Mouse (Mus musculus) thymus, postnatal 0 days (tissue): ENCODE data around the gene Ube2cbp. TPM values are rescaled to one million over a fixed set of nuclear protein-coding genes. Genes with fewer than 3 reads are reported as not detected.

Experiments
- DNase-seq: peaks from one replicate; pipeline ENCODE4 v3.0.0-alpha.2; 2015; ENCODE audit warnings: low spot score
- polyA plus RNA-seq: library from polyadenylated mRNA; unstranded; fragments of >200 nt; fragmentation: Nextera tagmentation; extraction: Ambion mirVana; gene quantifications from 2 replicates; pipeline ENCODE4 v1.2.1, GENCODE M21; 2015

The Ube2cbp gene
- polyA plus RNA-seq, result 7.1 and 7.2 TPM in 2 replicates

GRCm38 (mm10) chr9:86464151-86465105 lies at the start of gene Ube2cbp:
Ube2cbp (minus strand) TSS chr9:86464950.
- DNase-seq, result peak; percentile 88

DNA sequence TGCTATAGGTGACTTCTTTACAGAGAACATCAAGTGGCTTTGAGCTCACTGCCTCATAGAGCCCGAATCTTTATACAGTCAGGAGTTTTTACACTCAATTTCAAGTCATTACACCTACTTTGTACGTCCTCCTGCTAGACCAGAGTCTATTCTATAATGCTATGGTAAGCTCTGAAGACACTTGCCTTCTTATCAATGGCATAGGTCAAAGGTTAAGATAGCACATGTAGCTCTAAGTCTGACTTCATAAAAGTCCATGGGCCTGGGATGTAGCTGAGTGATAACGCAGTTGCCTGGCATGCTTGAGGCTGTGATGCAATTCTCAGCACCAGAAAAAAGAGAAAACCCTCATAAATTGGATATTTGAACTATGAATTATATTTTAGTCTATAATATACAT lies 49.6 kb upstream of the Ube2cbp start:
- no peak for DNase-seq

GRCm38 (mm10) chr9:86513733-86514132 lies 49.0 kb upstream of the Ube2cbp start:
- no peak for DNase-seq

DNA sequence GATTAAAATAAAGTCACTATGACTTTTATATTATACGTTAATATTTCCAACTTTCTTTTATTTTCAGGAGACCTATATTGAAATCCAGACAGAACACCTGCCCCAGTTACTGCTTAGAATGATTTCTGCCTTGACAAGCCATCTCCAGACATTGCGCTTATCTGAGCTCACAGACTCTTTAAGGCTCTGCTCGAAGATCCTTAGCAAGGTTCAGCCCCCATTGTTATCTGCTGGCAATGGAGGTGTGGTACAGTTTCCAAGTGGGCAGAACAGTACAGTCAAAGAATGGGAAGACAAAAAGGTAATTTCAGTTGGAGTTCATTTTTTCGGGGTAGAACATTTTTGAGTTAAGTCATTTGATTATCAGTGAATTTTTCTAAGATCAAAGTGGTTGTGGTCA lies 42.7 kb upstream of the Ube2cbp start:
- DNase-seq, result no peak

DNA sequence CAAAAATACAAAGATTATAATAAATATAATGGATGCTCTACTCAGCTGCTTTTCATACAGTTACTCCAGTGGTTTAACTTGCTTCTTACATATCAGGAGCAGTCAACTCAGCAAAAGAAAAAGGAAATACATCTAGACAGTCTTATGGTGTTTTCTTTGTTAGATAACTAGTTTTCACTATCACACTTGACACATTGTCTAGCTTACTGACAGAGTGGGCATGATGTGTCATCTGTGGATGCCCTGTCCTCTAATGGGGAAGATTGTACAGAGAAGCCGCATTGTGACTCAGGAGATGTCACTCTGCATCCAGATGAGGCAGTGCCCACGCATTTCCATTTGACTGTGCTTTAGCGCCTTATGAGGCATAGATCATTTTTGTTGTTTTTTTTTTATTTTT lies 34.3 kb upstream of the Ube2cbp start:
- no peak for DNase-seq

- DNase-seq, result no peak
Measured at GRCm38 (mm10) chr9:86496261-86496660, 31.5 kb upstream of the Ube2cbp start.

- DNase-seq, result no peak
Measured at GRCm38 (mm10) chr9:86491740-86492139, 27.0 kb upstream of the Ube2cbp start.

GRCm38 (mm10) chr9:86482236-86482635 lies 17.5 kb upstream of the Ube2cbp start:
- DNase-seq, result no peak

DNA sequence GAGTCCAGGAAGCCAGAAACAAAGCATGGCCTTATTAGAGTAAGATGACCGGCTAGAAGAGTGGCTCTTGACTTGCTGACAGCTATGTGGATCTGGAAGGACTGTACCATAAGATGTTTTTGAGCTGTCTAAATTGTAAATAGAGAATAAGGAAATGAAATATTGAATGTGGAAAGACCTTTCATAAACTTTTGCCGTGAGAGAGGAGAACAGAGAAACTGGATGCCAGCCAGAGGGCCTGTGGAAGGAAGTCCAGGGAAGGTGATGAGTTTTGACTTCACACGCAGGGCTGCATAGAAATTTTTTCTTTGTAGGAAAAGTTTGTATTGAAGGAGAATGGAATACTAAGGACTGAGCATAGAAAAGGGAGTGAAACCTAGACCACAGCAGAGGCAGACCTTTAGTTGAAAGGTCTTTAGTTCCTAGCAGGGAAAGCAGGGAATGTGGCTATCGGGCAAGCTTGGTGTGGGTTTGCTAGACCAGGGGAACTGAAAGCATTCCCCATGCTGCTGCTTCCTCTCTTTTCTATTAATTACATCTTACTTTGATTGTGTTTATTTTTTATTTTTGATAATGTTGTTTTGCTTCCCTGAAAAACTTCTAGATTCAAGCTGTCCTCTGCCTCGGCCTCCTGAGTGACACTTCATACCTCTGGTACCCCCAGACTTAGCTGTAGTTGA lies 13.8 kb upstream of the Ube2cbp start:
- DNase-seq, result no peak

- DNase-seq, result no peak
Measured at GRCm38 (mm10) chr9:86476763-86477162, 12.0 kb upstream of the Ube2cbp start.

DNA sequence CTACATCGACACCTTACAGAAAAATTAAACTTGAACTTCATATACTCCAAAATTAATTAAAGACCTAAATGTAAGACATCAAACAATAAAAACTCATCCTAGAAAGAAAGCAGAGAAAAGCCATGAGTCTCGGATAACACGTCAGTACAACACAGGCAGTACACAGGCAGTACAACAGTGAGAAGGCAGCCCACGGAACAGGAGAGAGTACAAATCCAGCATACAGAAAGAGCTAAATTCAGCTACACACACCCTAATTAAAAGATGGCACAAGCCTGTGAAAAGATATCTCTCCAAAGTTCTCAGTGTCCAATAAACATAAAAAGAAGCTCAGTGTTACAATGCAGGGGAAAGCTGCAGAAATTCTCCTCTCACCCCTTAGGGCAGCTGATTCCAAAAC lies 11.2 kb upstream of the Ube2cbp start:
- DNase-seq, result no peak

- peak; percentile 94 for DNase-seq
Measured at GRCm38 (mm10) chr9:86466990-86467870, 2.5 kb upstream of the Ube2cbp start, which contains the start of gene Dop1a. Dop1a (plus strand) TSS chr9:86467154.

GRCm38 (mm10) chr9:86453626-86454025 lies 11.1 kb downstream of the Ube2cbp start:
- DNase-seq, result no peak

GRCm38 (mm10) chr9:86451617-86452016 lies 13.1 kb downstream of the Ube2cbp start:
- peak; percentile 70 for DNase-seq

- DNase-seq, result no peak
Measured at GRCm38 (mm10) chr9:86451094-86451493, 13.7 kb downstream of the Ube2cbp start.

- DNase-seq, result peak; percentile 65
Measured at GRCm38 (mm10) chr9:86449581-86449980, 15.2 kb downstream of the Ube2cbp start.

GRCm38 (mm10) chr9:86447431-86447830 lies 17.3 kb downstream of the Ube2cbp start:
- DNase-seq, result no peak

GRCm38 (mm10) chr9:86446847-86447246 lies 17.9 kb downstream of the Ube2cbp start:
- DNase-seq, result no peak

DNA sequence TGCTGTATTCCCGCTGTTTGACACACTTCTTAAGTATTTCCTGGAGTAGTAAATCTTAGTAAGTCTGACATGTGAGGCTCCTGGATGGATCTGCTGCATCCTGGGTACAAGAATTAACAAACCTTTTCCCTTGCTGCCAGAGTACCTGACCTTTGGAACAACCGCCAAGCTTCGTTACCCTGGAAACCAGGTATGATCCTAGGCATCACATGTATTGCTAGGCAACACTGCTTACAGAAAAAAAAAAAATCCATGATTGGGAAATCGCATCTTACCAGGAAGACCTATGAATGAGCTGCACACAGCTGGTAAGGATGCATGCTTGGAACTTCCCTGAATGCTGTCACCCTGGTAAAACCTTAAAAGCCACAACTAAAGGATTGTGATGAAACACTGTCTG lies 22.5 kb downstream of the Ube2cbp start:
- DNase-seq, result no peak

- no peak for DNase-seq
Measured at GRCm38 (mm10) chr9:86438337-86439009, 26.3 kb downstream of the Ube2cbp start.

- DNase-seq, result no peak
Measured at GRCm38 (mm10) chr9:86436608-86437007, 28.1 kb downstream of the Ube2cbp start.
